Mouse (Mus musculus) C2C12 (cell line): Measurements from ENCODE around the gene Golgb1. TPM values are rescaled to one million over a fixed set of nuclear protein-coding genes. Genes with fewer than 3 reads are reported as not detected.

Experiments used
- H3K27me3 ChIP-seq: one replicate; pipeline ENCODE4 v1.6.1; 2011; ENCODE audit not compliant: control insufficient read depth, insufficient read depth, insufficient read length
- H3K36me3 ChIP-seq: one replicate; pipeline ENCODE4 v1.6.1; 2011; ENCODE audit not compliant: control insufficient read depth, insufficient read depth
- H3K4me3 ChIP-seq: one replicate; pipeline ENCODE4 v1.5.1; 2011; ENCODE audit warnings: mild to moderate bottlenecking, control low read depth; ENCODE audit not compliant: poor library complexity, insufficient read depth, severe bottlenecking
- H3K79me2 ChIP-seq: one replicate; pipeline ENCODE4 v1.6.1; 2011; ENCODE audit not compliant: control insufficient read depth, insufficient read depth
- H3K79me3 ChIP-seq: one replicate; pipeline ENCODE4 v1.6.1; 2011; ENCODE audit warnings: low read depth, control low read depth
- H3ac ChIP-seq: one replicate; pipeline ENCODE3; 2011; ENCODE audit warnings: low read depth; ENCODE audit not compliant: control insufficient read depth, insufficient read length
- CEBPB ChIP-seq: IDR thresholded peaks from one replicate; pipeline ENCODE4 v1.6.1; 2011; ENCODE audit warnings: low read depth, mild to moderate bottlenecking, control low read depth, moderate library complexity
- CTCF ChIP-seq: IDR thresholded peaks from one replicate; pipeline ENCODE4 v1.5.1; 2011; ENCODE audit not compliant: control insufficient read depth, insufficient read depth, insufficient read length
- FOSL1 ChIP-seq: IDR thresholded peaks from one replicate; pipeline ENCODE4 v1.8.0; 2011; ENCODE audit warnings: mild to moderate bottlenecking, low read length; ENCODE audit not compliant: poor library complexity, insufficient read depth, severe bottlenecking
- MAX ChIP-seq: IDR thresholded peaks from one replicate; pipeline ENCODE4 v1.6.1; 2011; ENCODE audit warnings: mild to moderate bottlenecking, control low read depth
- MYOD1 ChIP-seq: IDR thresholded peaks from one replicate; pipeline ENCODE4 v1.6.1; 2011; ENCODE audit warnings: low read depth; ENCODE audit not compliant: control insufficient read depth, insufficient read length
- MYOG ChIP-seq: IDR thresholded peaks from one replicate; pipeline ENCODE4 v1.6.1; 2011; ENCODE audit not compliant: control insufficient read depth, insufficient read length; ENCODE audit errors: extremely low read depth
- USF1 ChIP-seq: IDR thresholded peaks from one replicate; pipeline ENCODE4 v1.6.1; 2011; ENCODE audit warnings: low read depth, mild to moderate bottlenecking, control low read depth, moderate library complexity
- polyA plus RNA-seq: library from polyadenylated mRNA; unstranded; fragments of >200 nt; fragmentation: generic; extraction: Trizol; gene quantifications from one replicate; pipeline ENCODE4 v1.2.1, GENCODE M21; 2012; ENCODE audit warnings: missing spikeins

The Golgb1 gene
- polyA plus RNA-seq, 1 experiment, result 9.4 TPM

DNA sequence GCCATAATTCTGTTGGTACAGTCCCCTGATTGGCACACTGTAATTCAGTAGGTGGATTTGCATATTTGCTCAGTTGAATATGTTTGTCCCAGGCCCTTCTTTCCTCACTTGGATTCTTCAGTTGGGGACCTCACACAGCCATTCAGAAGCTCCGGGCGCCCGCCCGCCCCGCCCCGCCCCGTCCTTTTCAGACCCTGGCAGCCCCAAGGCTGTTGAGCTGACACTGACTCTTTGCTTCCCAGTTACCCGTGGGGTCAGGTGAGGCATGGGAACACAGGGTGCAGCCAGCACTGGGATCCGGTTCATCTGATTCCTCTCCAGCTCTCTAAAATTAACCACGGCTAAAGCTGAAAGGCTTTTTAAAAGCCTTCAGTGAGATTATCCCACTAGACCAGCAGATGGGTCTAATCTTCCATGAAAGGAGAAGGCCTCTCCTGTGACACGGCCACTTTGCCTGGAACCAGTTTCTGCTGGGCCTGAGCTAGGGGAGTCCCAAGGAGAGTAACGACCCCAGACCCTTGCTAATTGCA, 70.0 kb downstream of the Golgb1 start:
- Histone ChIP-seq H3K79me3 (no peaks in the 10 kb centered on the region), H3ac (no peak overlapping the region), H3K27me3 (peaks cover 4% of the 10 kb centered on the region), H3K79me2 (no peaks in the 10 kb centered on the region), H3K36me3 (no peaks in the 10 kb centered on the region), H3K4me3 (no peak overlapping the region)
- TF ChIP-seq FOSL1, result no peak
- no peak for TF ChIP-seq MYOG
- no peak for TF ChIP-seq MAX
- no peak for TF ChIP-seq CTCF
- TF ChIP-seq CEBPB, result no peak
- TF ChIP-seq MYOD1, result no peak
- TF ChIP-seq USF1, result no peak

DNA sequence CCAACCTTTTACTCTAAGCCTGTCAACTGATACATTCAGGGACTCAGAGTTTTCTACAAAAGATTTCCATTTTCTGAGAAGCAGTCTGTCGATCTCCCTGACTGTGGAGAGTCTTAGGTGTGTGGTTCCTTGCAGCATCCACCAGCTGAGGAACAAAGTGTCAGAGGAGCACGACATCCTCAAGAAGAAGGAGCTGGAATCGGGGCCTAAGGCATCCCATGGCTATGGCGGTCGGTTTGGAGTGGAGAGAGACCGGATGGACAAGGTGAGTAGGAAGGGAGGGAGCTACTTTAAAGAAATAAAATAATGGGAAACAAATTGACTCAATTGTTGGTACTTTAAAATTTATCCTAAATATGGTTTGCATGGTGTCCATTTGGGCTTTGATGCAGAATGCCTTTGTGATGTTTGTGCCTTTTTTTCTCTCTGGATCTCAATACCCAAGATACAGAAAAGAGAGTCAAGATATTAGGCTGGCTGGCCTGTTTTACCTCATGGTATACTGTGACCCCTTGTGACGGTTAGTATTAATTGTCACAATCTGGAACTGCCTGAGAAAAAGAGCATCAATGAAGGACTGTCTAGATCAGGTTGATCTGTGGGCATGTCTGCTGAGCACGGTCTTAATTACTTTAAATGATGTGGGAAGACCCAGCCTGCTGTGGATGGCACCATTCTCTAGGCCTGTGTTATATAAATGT, 71.7 kb downstream of the Golgb1 start:
- no peak for TF ChIP-seq MAX
- TF ChIP-seq CTCF, result no peak
- TF ChIP-seq MYOD1, result no peak
- TF ChIP-seq USF1, result no peak
- TF ChIP-seq CEBPB, result no peak
- Histone ChIP-seq H3K79me3 (no peaks in the 10 kb centered on the region), H3K79me2 (no peaks in the 10 kb centered on the region), H3K27me3 (peaks cover 8% of the 10 kb centered on the region), H3K4me3 (no peak overlapping the region), H3ac (no peak overlapping the region), H3K36me3 (no peaks in the 10 kb centered on the region)

DNA sequence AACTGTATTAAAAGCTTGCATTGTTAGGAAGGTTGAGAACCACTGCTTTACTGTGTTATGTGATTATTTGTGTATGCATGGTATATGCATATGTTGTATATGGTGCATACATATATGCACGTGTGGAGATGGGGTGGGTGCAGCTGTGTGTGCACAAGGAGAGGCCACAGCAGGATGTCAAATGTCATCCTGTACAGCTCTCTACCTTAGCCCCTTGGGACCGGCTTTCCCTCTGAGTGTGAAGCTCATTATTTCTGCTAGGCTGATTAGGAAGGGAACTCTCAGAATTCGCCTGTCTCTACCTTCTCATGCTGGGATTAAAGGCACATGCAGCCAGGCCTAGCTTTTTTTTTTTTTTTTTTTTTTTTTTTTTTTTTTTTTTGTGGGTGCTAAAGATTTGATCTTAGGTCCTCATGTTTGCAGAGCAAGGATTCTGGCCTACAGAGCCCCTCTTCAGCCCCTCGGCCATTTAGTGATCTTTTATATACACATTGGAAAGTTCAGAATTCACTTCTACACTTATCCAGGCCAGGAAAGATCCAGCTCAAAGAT, 72.8 kb downstream of the Golgb1 start:
- H3K4me3 ChIP-seq, result no peak overlapping the region
- H3K27me3 ChIP-seq, result peaks cover 8% of the 10 kb centered on the region
- no peaks in the 10 kb centered on the region for H3K79me2 ChIP-seq
- TF ChIP-seq MAX (no peak), USF1 (no peak), CEBPB (no peak), FOSL1 (no peak), MYOG (no peak)
- no peaks in the 10 kb centered on the region for H3K36me3 ChIP-seq
- no peak overlapping the region for H3ac ChIP-seq
- H3K79me3 ChIP-seq, result no peaks in the 10 kb centered on the region

DNA sequence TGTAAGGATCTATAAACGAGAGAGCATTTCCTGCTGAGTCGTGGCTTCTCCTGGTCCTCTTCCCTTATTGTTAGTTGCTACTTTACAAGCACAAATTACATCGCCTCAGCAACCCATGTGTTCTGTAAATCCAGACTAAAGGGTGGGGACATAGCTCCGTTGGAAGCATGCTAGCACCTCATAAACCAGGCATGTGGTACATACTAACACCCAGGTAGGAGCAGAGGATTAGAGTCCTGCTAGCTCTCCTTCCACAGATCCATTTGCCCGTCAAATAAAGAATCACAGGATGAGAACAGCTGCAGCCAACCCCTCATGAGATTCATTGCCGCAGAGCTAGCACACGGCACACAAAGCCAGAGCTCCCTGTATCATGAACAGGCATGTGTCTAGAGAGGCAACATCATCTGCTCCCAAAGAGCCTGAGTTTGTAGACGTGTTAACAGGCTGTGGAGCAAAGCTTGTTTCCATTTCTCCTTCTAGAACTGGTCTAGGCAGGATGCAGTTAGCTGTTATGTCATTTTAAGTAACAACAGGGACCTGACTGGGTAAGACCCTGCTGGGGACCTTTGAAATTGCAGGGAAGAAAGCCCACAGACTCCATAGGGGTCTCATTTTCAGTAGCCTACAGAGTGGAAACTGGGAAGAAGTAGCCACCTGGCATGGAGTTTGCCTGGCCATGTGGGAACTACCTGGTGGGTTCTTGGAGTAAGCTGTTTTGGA, 74.8 kb downstream of the Golgb1 start:
- H3K79me3 ChIP-seq, result no peaks in the 10 kb centered on the region

DNA sequence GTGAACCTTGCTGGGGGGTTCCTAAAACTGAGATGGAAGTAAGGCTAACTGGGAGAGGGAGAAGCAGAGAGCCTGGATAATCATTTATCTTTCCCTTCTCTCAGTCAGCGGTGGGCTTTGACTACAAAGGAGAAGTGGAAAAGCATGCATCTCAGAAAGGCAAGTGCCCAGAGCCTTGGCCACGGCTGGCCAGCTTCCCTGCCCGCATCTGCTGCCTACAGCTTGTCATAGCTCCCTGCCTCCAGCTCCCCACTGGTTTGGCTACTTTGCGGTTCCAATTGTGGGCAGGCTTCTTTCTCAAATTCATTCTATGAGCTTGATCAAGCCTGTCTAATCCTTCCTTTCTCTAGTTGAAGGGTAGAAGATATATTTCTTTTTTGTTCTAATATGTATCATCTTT, 76.1 kb downstream of the Golgb1 start:
- Histone ChIP-seq H3K79me3 (no peaks in the 10 kb centered on the region), H3K36me3 (no peaks in the 10 kb centered on the region), H3ac (no peak overlapping the region), H3K79me2 (no peaks in the 10 kb centered on the region), H3K27me3 (peaks cover 14% of the 10 kb centered on the region), H3K4me3 (no peak overlapping the region)
- no peak for TF ChIP-seq CTCF
- no peak for TF ChIP-seq USF1
- no peak for TF ChIP-seq MYOD1
- no peak for TF ChIP-seq MYOG
- TF ChIP-seq MAX, result no peak
- no peak for TF ChIP-seq FOSL1
- no peak for TF ChIP-seq CEBPB

More for the DNA sequence above, 74.8 kb downstream of the Golgb1 start:
- H3K4me3 ChIP-seq, result no peak overlapping the region
- no peaks in the 10 kb centered on the region for H3K79me2 ChIP-seq
- TF ChIP-seq CEBPB, result no peak
- TF ChIP-seq FOSL1, result no peak
- no peak for TF ChIP-seq MYOG
- TF ChIP-seq MAX, result no peak
- no peak for TF ChIP-seq CTCF
- no peak for TF ChIP-seq USF1
- TF ChIP-seq MYOD1, result no peak
- peaks cover 10% of the 10 kb centered on the region for H3K27me3 ChIP-seq
- no peak overlapping the region for H3ac ChIP-seq
- H3K36me3 ChIP-seq, result no peaks in the 10 kb centered on the region
